Mouse (Mus musculus) activated CD4-positive, CD25-positive, alpha-beta regulatory T cell, adult 9 weeks (primary cell): ENCODE measurements around the gene Mageb18. TPM values are rescaled to one million over a fixed set of nuclear protein-coding genes. Genes with fewer than 3 reads are reported as not detected.

Source experiments
- polyA plus RNA-seq: library from polyadenylated mRNA; unstranded; fragments of 100-300 nt; shearing (Covaris generic); gene quantifications from one replicate; pipeline ENCODE4 v1.2.1, GENCODE M21; 2017

The Mageb18 gene
- polyA plus RNA-seq: not detected

DNA sequence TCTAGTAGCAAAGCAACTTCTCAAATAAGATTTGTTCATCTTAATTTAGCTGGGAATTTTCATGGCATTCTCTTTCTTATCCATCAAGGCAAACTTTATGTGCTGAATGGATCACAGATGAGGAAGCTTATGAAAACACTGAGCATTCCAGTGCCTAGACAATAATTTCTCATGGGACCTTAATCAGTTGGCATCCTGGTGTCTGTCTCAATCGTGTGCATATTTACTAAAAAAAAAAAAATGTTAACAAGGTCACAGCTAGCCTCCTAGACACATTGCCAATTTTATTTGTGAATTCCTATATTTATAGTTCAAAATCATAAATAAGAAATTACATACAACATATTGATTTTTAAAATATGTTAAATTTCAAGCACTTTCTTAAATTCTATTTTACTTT, at the start of gene Mageb18:
TSS of gene Mageb18 (minus strand) at position 101 of the 400 bp plus-strand sequence.

GRCm38 (mm10) chrX:92489649-92490048, 109.7 kb downstream of the Mageb18 start, which contains the start of gene Gm5941:
Gene Gm5941 (plus strand): TSS chrX:92489949.

Other genes with a start within 250 kb of the Mageb18 start
- gene Gm5941, start 109.6 kb downstream of the Mageb18 start, polyA plus RNA-seq: not detected